Mouse (Mus musculus) lung, postnatal 0 days (tissue): ENCODE measurements around the gene Nek1.

Experiments used
- CTCF ChIP-seq: IDR thresholded peaks from 2 replicates; pipeline ENCODE4 v1.5.1; 2016; ENCODE audit warnings: antibody characterized with exemption, mild to moderate bottlenecking
- EP300 ChIP-seq: IDR thresholded peaks from 2 replicates; pipeline ENCODE4 v1.6.1; 2016; ENCODE audit warnings: antibody characterized with exemption, mild to moderate bottlenecking, control low read depth

DNA sequence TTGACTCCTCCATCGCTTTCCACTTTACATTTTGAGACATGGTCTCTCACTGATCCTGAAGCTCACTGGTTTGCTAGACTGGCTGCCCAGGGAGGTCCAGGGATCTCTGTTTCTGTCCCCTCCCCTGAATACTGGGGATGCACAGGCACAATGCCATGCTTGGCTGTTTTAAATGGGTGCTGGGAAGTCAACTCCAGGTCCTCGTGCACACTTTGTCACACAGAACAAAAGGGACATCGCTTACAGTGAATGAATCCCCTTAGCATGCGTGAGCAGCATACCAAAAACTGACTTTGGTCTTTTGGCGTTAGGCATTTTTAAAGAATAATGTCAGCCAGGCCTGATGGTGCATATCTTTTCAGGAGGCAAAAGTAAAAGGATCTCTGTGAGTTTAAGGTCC, 155.7 kb downstream of the Nek1 start:
- TF ChIP-seq CTCF (no peak), EP300 (no peak)
